Mouse (Mus musculus) layer of hippocampus, adult 18-20 months (tissue): ENCODE data around the gene Mitf. TPM values are rescaled to one million over a fixed set of nuclear protein-coding genes. Genes with fewer than 3 reads are reported as not detected.

Source experiments
- DNase-seq, 2 experiments: peaks; one replicate each; pipeline ENCODE4 v3.0.0; 2022; ENCODE audit warnings: low spot score in 2 of 2
- total RNA-seq, 2 experiments: library from RNA; stranded (reverse); gene quantifications; 2 replicates each; pipeline ENCODE4 v1.2.3; 2021

Mitf gene
- total RNA-seq, 2 experiments from 2014 or later: 9.7 to 10.8 TPM

GRCm38 (mm10) chr6:97937897-97938614 is 131.2 kb downstream of the Mitf start:
- no peak for DNase-seq

- no peak for DNase-seq
Measured at GRCm38 (mm10) chr6:97940916-97941315, 134.1 kb downstream of the Mitf start.

GRCm38 (mm10) chr6:97950033-97950881 is 143.4 kb downstream of the Mitf start:
- DNase-seq: no peak

- no peak for DNase-seq
Measured at GRCm38 (mm10) chr6:97950882-97951245, 144.0 kb downstream of the Mitf start.

GRCm38 (mm10) chr6:97951711-97952110 is 144.9 kb downstream of the Mitf start:
- no peak for DNase-seq

- no peak for DNase-seq
Measured at GRCm38 (mm10) chr6:97952845-97953244, 146.0 kb downstream of the Mitf start.

- no peak for DNase-seq
Measured at GRCm38 (mm10) chr6:97956121-97956520, 149.3 kb downstream of the Mitf start.

- DNase-seq: no peak
Measured at GRCm38 (mm10) chr6:97956636-97957035, 149.8 kb downstream of the Mitf start.

GRCm38 (mm10) chr6:97958276-97958675 is 151.4 kb downstream of the Mitf start:
- DNase-seq: no peak

- no peak for DNase-seq
Measured at GRCm38 (mm10) chr6:97961776-97962175, 154.9 kb downstream of the Mitf start.

GRCm38 (mm10) chr6:97962311-97962710 is 155.5 kb downstream of the Mitf start:
- no peak for DNase-seq

- no peak for DNase-seq
Measured at GRCm38 (mm10) chr6:97964750-97965149, 157.9 kb downstream of the Mitf start.

GRCm38 (mm10) chr6:97981668-97982067 is 174.8 kb downstream of the Mitf start:
- DNase-seq: peak in 1 of 2 experiments; percentile 9

- no peak for DNase-seq
Measured at GRCm38 (mm10) chr6:97985658-97986057, 178.8 kb downstream of the Mitf start.

GRCm38 (mm10) chr6:97986417-97986816 is 179.6 kb downstream of the Mitf start:
- DNase-seq: no peak

GRCm38 (mm10) chr6:97993507-97993906 is 186.7 kb downstream of the Mitf start:
- DNase-seq: no peak

GRCm38 (mm10) chr6:97995606-97996307 is 188.9 kb downstream of the Mitf start:
- DNase-seq: no peak

GRCm38 (mm10) chr6:98001551-98001950 is 194.7 kb downstream of the Mitf start:
- no peak for DNase-seq

- DNase-seq: peak in 1 of 2 experiments; percentile 73
Measured at GRCm38 (mm10) chr6:98003114-98003513, 196.3 kb downstream of the Mitf start.

- DNase-seq: peak in 1 of 2 experiments; percentile 30
Measured at GRCm38 (mm10) chr6:98005566-98005965, 198.7 kb downstream of the Mitf start.

- DNase-seq: no peak
Measured at GRCm38 (mm10) chr6:98015066-98015465, 208.2 kb downstream of the Mitf start.

- DNase-seq: no peak
Measured at GRCm38 (mm10) chr6:98015819-98016218, 209.0 kb downstream of the Mitf start.
